Mouse (Mus musculus) midbrain, embryonic 15.5 days (tissue): ENCODE measurements around the gene Nr5a2. TPM values are rescaled to one million over a fixed set of nuclear protein-coding genes. Genes with fewer than 3 reads are reported as not detected.

ENCODE experiments used
- ATAC-seq: fragments of 200-750 bp; cut with Nextera tagmentation; replicated peaks from 2 replicates; pipeline ENCODE4 v1.8.0; 2017; ENCODE audit warnings: moderate TSS enrichment
- H3K27ac ChIP-seq: fragments of 300-500 bp; sonication (generic); 2 replicates; pipeline ENCODE4 v1.5.1; 2015; ENCODE audit warnings: mild to moderate bottlenecking, inconsistent platforms
- H3K27me3 ChIP-seq: fragments of 300-500 bp; sonication (generic); replicated peaks from 2 replicates; pipeline ENCODE4 v1.6.1; 2015; ENCODE audit warnings: inconsistent platforms
- H3K36me3 ChIP-seq: fragments of 300-500 bp; sonication (generic); replicated peaks from 2 replicates; pipeline ENCODE4 v1.6.1; 2015; ENCODE audit warnings: inconsistent platforms
- H3K4me1 ChIP-seq: fragments of 300-500 bp; sonication (generic); 2 replicates; pipeline ENCODE4 v1.6.1; 2015; ENCODE audit warnings: inconsistent platforms
- H3K4me2 ChIP-seq: fragments of 300-500 bp; sonication (generic); 2 replicates; pipeline ENCODE4 v1.6.1; 2015; ENCODE audit warnings: inconsistent platforms, mild to moderate bottlenecking, moderate library complexity
- H3K4me3 ChIP-seq: fragments of 300-500 bp; sonication (generic); 2 replicates; pipeline ENCODE4 v1.5.1; 2015; ENCODE audit warnings: mild to moderate bottlenecking, inconsistent platforms
- H3K9ac ChIP-seq: fragments of 300-500 bp; sonication (generic); 2 replicates; pipeline ENCODE4 v1.6.1; 2015; ENCODE audit warnings: mild to moderate bottlenecking, inconsistent platforms
- H3K9me3 ChIP-seq: fragments of 300-500 bp; sonication (generic); 2 replicates; pipeline ENCODE4 v1.6.1; 2016; ENCODE audit warnings: inconsistent platforms
- WGBS: fragments of 180-500 bp; shearing (Covaris S2); methylation state at CpG from one replicate; pipeline ENCODE4 v1.1.7; 2015; ENCODE audit warnings: mixed read lengths; 5-methylcytosine and 5-hydroxymethylcytosine counted together
- polyA plus RNA-seq: library from polyadenylated mRNA; unstranded; fragments of >200 nt; fragmentation: Nextera tagmentation; extraction: Ambion mirVana; gene quantifications from 2 replicates; pipeline ENCODE4 v1.2.1, GENCODE M21; 2015

Gene Nr5a2
- polyA plus RNA-seq, 1 experiment from 2014 or later, result 1.1 TPM

GRCm38 (mm10) chr1:136858724-136859123 lies 101.5 kb downstream of the Nr5a2 start:
- Histone ChIP-seq H3K27ac (no peak overlapping the region), H3K4me3 (no peak overlapping the region), H3K4me1 (peaks cover 9% of the 10 kb centered on the region; the same call in 1 of the 2 replicates), H3K27me3 (no peaks in the 10 kb centered on the region), H3K9ac (no peak overlapping the region), H3K4me2 (no peak overlapping the region), H3K9me3 (no peaks in the 10 kb centered on the region), H3K36me3 (no peaks in the 10 kb centered on the region)
- no peak for ATAC-seq
- 81% methylated on average over 4 of the region's 4 CpGs for WGBS

- H3K27me3 ChIP-seq, result no peaks in the 10 kb centered on the region
- 88% methylated on average over 3 of the region's 3 CpGs for WGBS
- ATAC-seq, result no peak
Measured at GRCm38 (mm10) chr1:136856104-136856503, 104.1 kb downstream of the Nr5a2 start.

GRCm38 (mm10) chr1:136848791-136849190 lies 111.5 kb downstream of the Nr5a2 start:
- Histone ChIP-seq H3K27ac (no peak overlapping the region), H3K4me1 (peaks cover 16% of the 10 kb centered on the region), H3K4me2 (no peak overlapping the region), H3K27me3 (no peaks in the 10 kb centered on the region), H3K9me3 (no peaks in the 10 kb centered on the region), H3K9ac (no peak overlapping the region), H3K4me3 (no peak overlapping the region), H3K36me3 (no peaks in the 10 kb centered on the region)
- 61% methylated on average over 6 of the region's 6 CpGs for WGBS
- no peak for ATAC-seq

More at GRCm38 (mm10) chr1:136856104-136856503, 104.1 kb downstream of the Nr5a2 start:
- no peak overlapping the region for H3K4me3 ChIP-seq
- H3K4me1 ChIP-seq, result peaks cover 10% of the 10 kb centered on the region; the same call in 1 of the 2 replicates
- H3K9ac ChIP-seq, result no peak overlapping the region
- no peak overlapping the region for H3K4me2 ChIP-seq
- H3K27ac ChIP-seq, result no peak overlapping the region
- H3K36me3 ChIP-seq, result no peaks in the 10 kb centered on the region
- H3K9me3 ChIP-seq, result no peaks in the 10 kb centered on the region

GRCm38 (mm10) chr1:136846081-136846480 lies 114.2 kb downstream of the Nr5a2 start:
- peak; percentile 56; the same call in 1 of the 2 replicates for ATAC-seq
- Histone ChIP-seq H3K36me3 (no peaks in the 10 kb centered on the region), H3K4me3 (no peak overlapping the region), H3K9me3 (no peaks in the 10 kb centered on the region), H3K4me2 (no peak overlapping the region), H3K9ac (no peak overlapping the region), H3K27ac (no peak overlapping the region), H3K27me3 (no peaks in the 10 kb centered on the region), H3K4me1 (peaks cover 14% of the 10 kb centered on the region)
- WGBS, result 45% methylated on average over 2 of the region's 2 CpGs

- H3K9ac ChIP-seq, result no peak overlapping the region
- H3K4me3 ChIP-seq, result no peak overlapping the region
- H3K4me2 ChIP-seq, result no peak overlapping the region
- no peaks in the 10 kb centered on the region for H3K27me3 ChIP-seq
- H3K27ac ChIP-seq, result no peak overlapping the region
- WGBS, result 73% methylated on average over 9 of the region's 9 CpGs
- no peaks in the 10 kb centered on the region for H3K9me3 ChIP-seq
- H3K4me1 ChIP-seq, result peaks cover 14% of the 10 kb centered on the region
- ATAC-seq, result no peak
- no peaks in the 10 kb centered on the region for H3K36me3 ChIP-seq
Measured at GRCm38 (mm10) chr1:136845341-136845740, 114.9 kb downstream of the Nr5a2 start.

GRCm38 (mm10) chr1:136840512-136840911 lies 119.7 kb downstream of the Nr5a2 start:
- 87% methylated on average over 7 of the region's 7 CpGs for WGBS
- Histone ChIP-seq H3K9ac (no peak overlapping the region), H3K4me2 (no peak overlapping the region), H3K4me1 (peaks cover 3% of the 10 kb centered on the region; the same call in 1 of the 2 replicates), H3K4me3 (no peak overlapping the region), H3K27ac (no peak overlapping the region), H3K9me3 (no peaks in the 10 kb centered on the region), H3K27me3 (no peaks in the 10 kb centered on the region), H3K36me3 (no peaks in the 10 kb centered on the region)
- no peak for ATAC-seq

- Histone ChIP-seq H3K36me3 (no peaks in the 10 kb centered on the region), H3K9me3 (no peaks in the 10 kb centered on the region), H3K4me2 (no peak overlapping the region), H3K4me1 (no peaks in the 10 kb centered on the region), H3K27ac (no peak overlapping the region), H3K27me3 (no peaks in the 10 kb centered on the region), H3K4me3 (no peak overlapping the region), H3K9ac (no peak overlapping the region)
- ATAC-seq, result no peak
- 90% methylated on average over 10 of the region's 10 CpGs for WGBS
Measured at GRCm38 (mm10) chr1:136839202-136839601, 121.0 kb downstream of the Nr5a2 start.

GRCm38 (mm10) chr1:136832305-136833152 lies 127.7 kb downstream of the Nr5a2 start:
- Histone ChIP-seq H3K27me3 (no peaks in the 10 kb centered on the region), H3K27ac (no peak overlapping the region), H3K36me3 (no peaks in the 10 kb centered on the region), H3K4me1 (0 out of 2 replicates have a peak, but pooled peaks cover 3% of the 10 kb centered on the region), H3K9me3 (no peaks in the 10 kb centered on the region), H3K4me2 (no peak overlapping the region), H3K4me3 (no peak overlapping the region), H3K9ac (no peak overlapping the region)
- 0 out of 2 replicates have a peak, but pooled peaks have one; percentile 27 for ATAC-seq
- 48% methylated on average over 12 of the region's 12 CpGs for WGBS

- Histone ChIP-seq H3K9me3 (no peaks in the 10 kb centered on the region), H3K4me2 (no peak overlapping the region), H3K27me3 (no peaks in the 10 kb centered on the region), H3K4me1 (0 out of 2 replicates have a peak, but pooled peaks cover 3% of the 10 kb centered on the region), H3K27ac (no peak overlapping the region), H3K9ac (no peak overlapping the region), H3K4me3 (no peak overlapping the region), H3K36me3 (no peaks in the 10 kb centered on the region)
- no peak for ATAC-seq
- WGBS, result 88% methylated on average over 6 of the region's 6 CpGs
Measured at GRCm38 (mm10) chr1:136830992-136831391, 129.3 kb downstream of the Nr5a2 start.

GRCm38 (mm10) chr1:136829931-136830330 lies 130.3 kb downstream of the Nr5a2 start:
- ATAC-seq, result no peak
- WGBS, result 92% methylated on average over 3 of the region's 3 CpGs
- H3K27me3 ChIP-seq, result no peaks in the 10 kb centered on the region
- no peak overlapping the region for H3K4me2 ChIP-seq
- H3K36me3 ChIP-seq, result no peaks in the 10 kb centered on the region
- no peak overlapping the region for H3K4me3 ChIP-seq
- H3K4me1 ChIP-seq, result 0 out of 2 replicates have a peak, but pooled peaks cover 3% of the 10 kb centered on the region
- no peak overlapping the region for H3K9ac ChIP-seq
- no peaks in the 10 kb centered on the region for H3K9me3 ChIP-seq
- H3K27ac ChIP-seq, result no peak overlapping the region

- no peak overlapping the region for H3K4me3 ChIP-seq
- H3K9me3 ChIP-seq, result no peaks in the 10 kb centered on the region
- no peaks in the 10 kb centered on the region for H3K4me1 ChIP-seq
- no peaks in the 10 kb centered on the region for H3K36me3 ChIP-seq
- H3K9ac ChIP-seq, result no peak overlapping the region
- 83% methylated on average over 4 of the region's 4 CpGs for WGBS
- H3K27me3 ChIP-seq, result no peaks in the 10 kb centered on the region
- no peak overlapping the region for H3K27ac ChIP-seq
- ATAC-seq, result no peak
- no peak overlapping the region for H3K4me2 ChIP-seq
Measured at GRCm38 (mm10) chr1:136823897-136824296, 136.4 kb downstream of the Nr5a2 start.

GRCm38 (mm10) chr1:136800625-136801024 lies 159.6 kb downstream of the Nr5a2 start:
- 78% methylated on average over 6 of the region's 6 CpGs for WGBS
- no peak for ATAC-seq
- H3K4me2 ChIP-seq, result no peak overlapping the region
- H3K4me1 ChIP-seq, result no peaks in the 10 kb centered on the region
- no peak overlapping the region for H3K27ac ChIP-seq
- no peak overlapping the region for H3K4me3 ChIP-seq
- H3K36me3 ChIP-seq, result no peaks in the 10 kb centered on the region
- H3K9me3 ChIP-seq, result no peaks in the 10 kb centered on the region
- no peaks in the 10 kb centered on the region for H3K27me3 ChIP-seq
- H3K9ac ChIP-seq, result no peak overlapping the region
